Mouse (Mus musculus) megakaryocyte, embryonic 14.5 days (primary cell): ENCODE results near the gene Golga3. TPM values are rescaled to one million over a fixed set of nuclear protein-coding genes. Genes with fewer than 3 reads are reported as not detected.

Source experiments
- H3K27me3 ChIP-seq: replicated peaks from 2 replicates; pipeline ENCODE3; 2012; ENCODE audit warnings: inconsistent platforms
- H3K36me3 ChIP-seq: replicated peaks from 2 replicates; pipeline ENCODE3; 2012; ENCODE audit warnings: low read length, inconsistent platforms, mixed read lengths
- H3K4me1 ChIP-seq: 2 replicates; pipeline ENCODE4 v1.6.1; 2012; ENCODE audit warnings: inconsistent platforms
- H3K4me3 ChIP-seq: replicated peaks from 2 replicates; pipeline ENCODE3; 2012; ENCODE audit warnings: moderate library complexity, mild to moderate bottlenecking, inconsistent platforms
- H3K9me3 ChIP-seq: 2 replicates; pipeline ENCODE4 v1.6.1; 2012; ENCODE audit warnings: inconsistent platforms
- FLI1 ChIP-seq: IDR thresholded peaks from 2 replicates; pipeline ENCODE4 v1.6.1; 2012; ENCODE audit warnings: low read length, inconsistent platforms, mixed read lengths
- GATA1 ChIP-seq: IDR thresholded peaks from 3 replicates; pipeline ENCODE4 v1.6.1; 2012; ENCODE audit warnings: mixed read lengths, low read length, inconsistent platforms, borderline replicate concordance
- polyA plus RNA-seq: library from polyadenylated mRNA; stranded (reverse); fragments of >175 nt; gene quantifications from 2 replicates; pipeline ENCODE4 v1.2.3, GENCODE M21; 2012; ENCODE audit warnings: low replicate concordance; ENCODE audit not compliant: insufficient read depth

Gene Golga3
- polyA plus RNA-seq, 1 experiment = 2.0 TPM

GRCm38 (mm10) chr5:110178628-110179027 is 2.1 kb downstream of the Golga3 start:
- H3K4me1 ChIP-seq = peaks cover 55% of the 10 kb centered on the region
- peak overlapping the region; percentile 67 for H3K4me3 ChIP-seq
- peaks cover 35% of the 10 kb centered on the region for H3K36me3 ChIP-seq
- TF ChIP-seq GATA1 (no peak), FLI1 (no peak)
- H3K9me3 ChIP-seq = no peaks in the 10 kb centered on the region
- H3K27me3 ChIP-seq = no peaks in the 10 kb centered on the region

GRCm38 (mm10) chr5:110181716-110182115 is 5.2 kb downstream of the Golga3 start:
- no peak for TF ChIP-seq GATA1
- no peak for TF ChIP-seq FLI1
- Histone ChIP-seq H3K4me1 (peaks cover 34% of the 10 kb centered on the region), H3K4me3 (no peak overlapping the region), H3K36me3 (peaks cover 55% of the 10 kb centered on the region), H3K27me3 (no peaks in the 10 kb centered on the region), H3K9me3 (no peaks in the 10 kb centered on the region)

- H3K27me3 ChIP-seq = no peaks in the 10 kb centered on the region
- H3K4me3 ChIP-seq = no peak overlapping the region
- peaks cover 85% of the 10 kb centered on the region for H3K36me3 ChIP-seq
- no peaks in the 10 kb centered on the region for H3K4me1 ChIP-seq
- TF ChIP-seq GATA1 (no peak), FLI1 (no peak)
- H3K9me3 ChIP-seq = no peaks in the 10 kb centered on the region
Measured at GRCm38 (mm10) chr5:110203164-110203895, 26.8 kb downstream of the Golga3 start.

- Histone ChIP-seq H3K9me3 (no peaks in the 10 kb centered on the region), H3K4me1 (no peaks in the 10 kb centered on the region), H3K36me3 (peaks cover 97% of the 10 kb centered on the region), H3K27me3 (no peaks in the 10 kb centered on the region), H3K4me3 (no peak overlapping the region)
- TF ChIP-seq GATA1 (no peak), FLI1 (no peak)
Measured at GRCm38 (mm10) chr5:110204777-110205176, 28.3 kb downstream of the Golga3 start.

GRCm38 (mm10) chr5:110211312-110211711 is 34.8 kb downstream of the Golga3 start:
- Histone ChIP-seq H3K4me3 (no peak overlapping the region), H3K27me3 (no peaks in the 10 kb centered on the region), H3K9me3 (no peaks in the 10 kb centered on the region), H3K36me3 (peaks cover 99% of the 10 kb centered on the region), H3K4me1 (no peaks in the 10 kb centered on the region)
- TF ChIP-seq FLI1 = no peak
- TF ChIP-seq GATA1 = no peak

DNA sequence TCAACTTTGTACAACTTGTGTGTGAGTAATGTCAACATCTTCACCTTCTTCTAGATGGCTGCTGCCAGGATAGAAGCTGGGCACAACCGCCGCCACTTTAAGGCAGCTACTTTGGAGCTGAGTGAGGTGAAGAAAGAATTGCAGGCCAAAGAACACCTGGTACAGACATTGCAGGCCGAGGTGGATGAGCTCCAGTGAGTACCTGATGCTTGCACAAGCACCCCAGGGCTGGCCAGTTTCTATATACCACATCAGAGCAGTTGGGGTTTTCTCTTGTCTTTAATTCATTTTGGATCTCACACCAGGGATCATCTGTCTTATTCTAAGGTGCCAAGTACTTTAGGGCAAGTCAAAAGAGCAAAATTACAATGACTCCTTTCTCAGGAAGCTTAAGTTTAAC is 40.3 kb downstream of the Golga3 start:
- H3K4me3 ChIP-seq = no peak overlapping the region
- TF ChIP-seq GATA1 (no peak), FLI1 (no peak)

DNA sequence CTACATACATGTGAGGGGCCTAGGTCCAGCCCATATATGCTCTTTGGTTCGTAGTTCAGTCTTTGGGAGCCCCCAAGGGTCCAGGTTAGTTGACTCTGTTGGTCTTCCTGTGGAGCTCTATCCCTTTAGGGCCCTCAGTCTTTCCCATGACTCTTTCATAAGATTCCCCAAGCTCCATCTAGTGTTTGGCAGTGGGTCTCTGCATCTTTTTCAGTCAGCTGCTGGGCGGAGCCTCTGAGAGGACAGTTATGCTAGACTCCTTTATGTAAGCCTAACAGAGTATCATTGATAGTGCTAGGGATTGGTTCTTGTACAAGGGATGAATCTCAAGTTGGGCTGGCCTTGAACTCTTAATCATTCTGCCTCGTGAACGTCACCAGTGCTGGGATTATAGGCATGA is 43.8 kb downstream of the Golga3 start:
- TF ChIP-seq GATA1 (no peak), FLI1 (no peak)
- Histone ChIP-seq H3K27me3 (no peaks in the 10 kb centered on the region), H3K4me3 (no peak overlapping the region), H3K9me3 (no peaks in the 10 kb centered on the region), H3K4me1 (no peaks in the 10 kb centered on the region), H3K36me3 (peaks cover 98% of the 10 kb centered on the region)

More for the DNA sequence above, 40.3 kb downstream of the Golga3 start:
- H3K4me1 ChIP-seq = no peaks in the 10 kb centered on the region
- no peaks in the 10 kb centered on the region for H3K9me3 ChIP-seq
- no peaks in the 10 kb centered on the region for H3K27me3 ChIP-seq
- H3K36me3 ChIP-seq = peaks cover 99% of the 10 kb centered on the region

DNA sequence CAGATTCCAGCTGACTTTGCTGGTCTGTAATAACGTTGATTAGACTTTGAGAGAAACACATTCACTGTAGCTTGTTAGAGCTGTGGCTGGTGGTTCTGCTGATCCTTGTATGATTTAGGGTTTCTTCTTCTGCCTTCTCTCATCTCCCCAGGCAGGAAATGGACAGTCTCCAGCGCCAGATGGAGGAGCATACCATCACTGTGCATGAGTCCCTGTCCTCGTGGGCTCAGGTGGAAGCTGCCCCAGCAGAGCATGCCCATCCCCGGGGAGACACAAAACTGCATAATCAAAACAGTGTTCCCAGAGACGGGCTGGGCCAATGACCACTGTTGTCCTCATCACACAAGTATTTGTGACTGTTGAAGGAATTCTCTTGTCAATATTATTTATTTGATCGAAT is 46.3 kb downstream of the Golga3 start:
- no peak overlapping the region for H3K4me3 ChIP-seq

GRCm38 (mm10) chr5:110225056-110225455 is 48.6 kb downstream of the Golga3 start:
- Histone ChIP-seq H3K36me3 (peaks cover 78% of the 10 kb centered on the region), H3K4me1 (peaks cover 4% of the 10 kb centered on the region)
- TF ChIP-seq FLI1 (no peak), GATA1 (no peak)

More for the DNA sequence above, 46.3 kb downstream of the Golga3 start:
- H3K4me1 ChIP-seq = no peaks in the 10 kb centered on the region
- TF ChIP-seq FLI1 (no peak), GATA1 (no peak)
- H3K9me3 ChIP-seq = no peaks in the 10 kb centered on the region
- peaks cover 98% of the 10 kb centered on the region for H3K36me3 ChIP-seq
- H3K27me3 ChIP-seq = no peaks in the 10 kb centered on the region

GRCm38 (mm10) chr5:110227336-110227883 is 50.9 kb downstream of the Golga3 start:
- Histone ChIP-seq H3K27me3 (no peaks in the 10 kb centered on the region), H3K4me1 (peaks cover 15% of the 10 kb centered on the region), H3K9me3 (no peaks in the 10 kb centered on the region), H3K36me3 (peaks cover 54% of the 10 kb centered on the region), H3K4me3 (no peak overlapping the region)
- TF ChIP-seq GATA1 (no peak), FLI1 (no peak)

More at GRCm38 (mm10) chr5:110225056-110225455, 48.6 kb downstream of the Golga3 start:
- no peak overlapping the region for H3K4me3 ChIP-seq
- H3K9me3 ChIP-seq = no peaks in the 10 kb centered on the region
- no peaks in the 10 kb centered on the region for H3K27me3 ChIP-seq
